Mouse (Mus musculus) MN1 (cell line): ENCODE measurements around the gene Gm27029.
"Not testable (repeated sequence)": the region's sequence is repeated elsewhere in the genome, so short reads cannot be mapped to it uniquely, and the experiment has no call there.

Experiments
- DNase-seq: peaks from one replicate; pipeline ENCODE4 v3.0.0-alpha.2; 2016; ENCODE audit warnings: low spot score

Gene Gm27029

GRCm38 (mm10) chr11:101455627-101456026 is 31.0 kb upstream of the Gm27029 start:
- no peak for DNase-seq

DNA sequence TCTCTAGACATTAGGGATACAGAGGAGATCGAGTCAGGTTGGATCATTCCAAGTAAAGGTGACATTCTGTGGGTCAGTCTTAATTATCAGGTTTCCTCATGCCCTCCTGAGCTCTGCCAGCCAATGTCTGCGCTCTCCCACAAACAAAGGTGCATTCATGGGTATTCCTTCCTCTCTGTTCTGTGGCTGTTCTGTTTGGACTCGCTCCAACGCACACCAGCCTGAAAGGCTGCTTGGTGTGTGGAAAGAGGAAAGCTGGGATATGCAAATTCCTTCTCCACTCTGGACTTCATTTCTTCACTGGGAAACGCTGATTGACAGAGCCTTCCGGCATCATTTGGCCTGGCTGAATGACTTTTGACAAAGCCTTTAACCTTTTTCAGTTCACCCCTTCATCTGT is 30.1 kb upstream of the Gm27029 start:
- no peak for DNase-seq

DNA sequence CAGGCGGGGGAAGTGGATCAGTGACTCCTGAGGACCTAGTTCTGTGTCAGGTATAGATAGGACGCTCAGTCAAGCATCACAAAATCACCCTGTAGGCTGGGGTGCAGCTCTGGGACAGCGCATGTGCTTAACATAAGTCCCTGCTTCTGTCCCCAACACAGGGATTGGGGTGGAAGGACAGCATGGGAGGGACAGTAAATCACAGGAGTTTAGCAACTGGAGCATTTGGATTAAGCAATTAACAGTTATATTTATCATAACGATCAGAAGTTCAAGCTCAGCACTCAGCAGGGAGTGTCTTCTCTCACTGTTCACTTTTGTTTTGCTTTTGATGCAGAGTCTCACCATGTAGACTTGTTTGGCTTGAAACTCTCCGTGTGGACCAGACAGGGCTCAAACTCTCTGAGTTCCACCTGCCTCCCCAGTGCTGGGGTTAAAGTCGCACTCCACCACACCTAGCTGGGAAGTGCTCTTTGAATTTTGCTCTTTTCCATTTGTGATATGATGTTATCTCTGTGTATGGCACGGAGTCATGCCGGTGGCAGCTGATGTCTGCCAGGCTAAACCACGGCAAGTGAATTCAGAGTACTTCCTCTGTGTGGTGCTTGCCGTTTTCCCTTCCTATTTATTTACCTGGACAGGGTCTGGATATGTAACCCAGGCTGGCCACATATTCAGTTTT is 27.6 kb upstream of the Gm27029 start:
- DNase-seq: no peak

DNA sequence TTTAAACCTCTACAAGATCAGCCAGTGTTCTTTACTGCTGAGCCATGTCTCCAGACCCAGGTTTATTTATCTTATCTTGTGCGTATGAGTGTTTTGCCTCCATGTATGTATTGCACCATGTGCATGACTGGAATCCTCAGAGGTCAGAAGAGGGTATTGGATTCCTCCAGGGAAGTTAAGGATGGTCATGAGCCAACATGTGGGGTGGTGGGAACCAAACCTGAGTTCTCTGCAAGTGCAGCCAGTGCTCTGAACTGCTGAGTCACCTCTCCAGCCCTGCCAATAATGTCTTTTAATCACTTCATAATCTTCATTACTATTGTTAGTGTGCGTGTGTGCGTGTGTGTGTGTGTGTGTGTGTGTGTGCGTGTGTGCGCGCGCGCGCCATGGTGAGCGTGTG is 26.9 kb upstream of the Gm27029 start:
- DNase-seq: no peak

DNA sequence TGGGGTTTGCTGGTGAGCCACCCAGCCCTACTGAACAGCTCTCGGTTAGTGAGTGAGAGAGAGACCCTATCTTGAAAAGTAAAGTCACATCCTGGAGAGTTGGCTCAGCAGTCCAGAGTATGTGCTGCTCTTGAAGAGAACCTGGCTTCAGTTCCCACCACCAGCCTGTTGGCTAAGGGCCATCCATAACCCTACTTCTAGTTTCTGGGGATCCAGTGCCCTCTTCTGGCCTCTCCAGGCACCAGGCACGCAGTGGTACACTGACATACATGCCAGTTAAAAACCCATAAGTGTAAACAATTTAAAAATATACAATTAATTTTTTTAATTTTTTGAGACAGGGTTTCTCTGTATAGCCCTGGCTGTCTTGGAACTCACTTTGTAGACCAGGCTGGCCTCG is 25.8 kb upstream of the Gm27029 start:
- DNase-seq: no peak

DNA sequence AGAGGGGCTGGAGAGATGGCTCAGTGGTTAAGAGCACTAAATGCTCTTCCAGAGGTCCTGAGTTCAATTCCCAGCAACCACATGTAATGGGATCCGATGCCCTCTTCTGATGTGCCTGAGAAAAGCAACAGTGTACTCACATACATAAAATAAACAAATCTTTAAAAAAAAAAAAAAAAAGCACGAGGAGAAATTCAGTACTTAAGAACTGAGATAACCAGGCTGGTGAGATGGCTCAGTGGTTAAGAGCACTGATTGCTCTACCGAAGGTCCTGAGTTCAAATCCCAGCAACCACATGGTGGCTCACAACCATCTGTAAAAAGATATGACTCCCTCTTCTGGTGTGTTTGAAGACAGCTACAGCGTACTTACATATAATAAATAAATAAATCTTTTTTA is 25.0 kb upstream of the Gm27029 start:
- DNase-seq: not testable (repeated sequence)

DNA sequence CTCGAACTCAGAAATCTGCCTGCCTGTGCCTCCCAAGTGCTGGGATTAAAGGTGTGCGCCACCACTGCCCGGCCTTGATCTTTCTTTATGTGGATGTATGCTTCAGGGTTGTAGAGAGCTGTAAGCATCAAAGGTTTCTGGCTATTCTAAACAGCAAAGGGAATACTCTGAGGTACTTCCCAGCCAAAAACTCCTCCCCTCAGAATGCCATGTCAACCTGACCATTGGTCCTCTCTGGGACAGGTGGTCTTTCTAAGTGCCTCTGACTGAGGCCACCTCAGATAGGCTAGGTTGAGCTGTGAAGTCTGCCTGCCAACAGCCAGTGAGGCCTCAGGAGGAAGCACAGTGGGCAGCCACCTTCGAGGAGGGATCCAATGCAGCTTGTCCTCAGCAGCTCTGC is 24.3 kb upstream of the Gm27029 start:
- no peak for DNase-seq

DNA sequence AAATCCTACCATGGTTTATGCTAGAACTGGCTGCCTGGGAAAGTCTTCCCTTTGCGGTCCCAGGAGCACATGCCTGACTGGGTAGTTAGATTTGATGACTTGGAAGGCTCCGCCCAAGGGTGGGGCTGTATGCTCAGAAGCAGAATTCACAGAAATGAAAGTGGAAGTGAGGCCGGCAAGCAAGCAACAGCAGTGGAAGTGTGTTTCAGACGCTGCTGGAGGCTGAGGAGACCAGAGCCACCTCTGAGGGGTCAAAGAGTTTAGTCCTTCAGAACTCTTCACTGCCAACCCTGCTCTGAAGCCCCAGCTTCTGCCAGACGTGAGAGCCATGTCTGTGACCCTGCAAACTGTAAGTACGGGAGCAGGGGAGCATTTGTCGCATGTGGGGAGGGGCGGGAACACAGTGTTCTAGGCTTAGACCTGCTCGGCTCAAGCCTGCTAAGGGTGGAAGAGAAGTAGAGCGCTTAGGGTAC is 23.7 kb upstream of the Gm27029 start, which contains the start of gene Ifi35:
Gene Ifi35, plus strand, starts transcription at position 134 of the 473 bp plus-strand sequence.
- peak; percentile 90 for DNase-seq

GRCm38 (mm10) chr11:101447786-101448185 is 23.2 kb upstream of the Gm27029 start:
- DNase-seq: no peak

- not testable (repeated sequence) for DNase-seq
Observed at GRCm38 (mm10) chr11:101446860-101447259, 22.3 kb upstream of the Gm27029 start.

GRCm38 (mm10) chr11:101446319-101446718 is 21.7 kb upstream of the Gm27029 start:
- no peak for DNase-seq

DNA sequence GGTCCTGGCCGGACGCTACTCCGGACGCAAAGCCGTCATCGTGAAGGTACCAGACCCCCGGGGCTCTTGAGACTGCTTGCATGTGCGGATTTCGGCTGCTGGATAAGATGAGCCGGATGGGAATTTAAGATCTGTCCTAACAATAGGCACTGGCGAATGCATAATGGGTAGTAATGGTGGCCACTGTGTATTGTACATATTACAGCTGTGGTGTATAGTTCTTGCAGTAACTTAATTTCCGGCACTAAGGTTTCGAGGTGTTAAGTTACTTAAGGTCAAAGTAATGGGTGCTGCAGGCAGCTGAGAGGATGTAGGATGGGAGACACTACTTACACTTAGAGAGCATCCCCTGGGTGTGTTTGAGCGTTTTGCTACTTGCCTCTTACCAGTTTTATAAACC is 18.2 kb upstream of the Gm27029 start:
- no peak for DNase-seq

GRCm38 (mm10) chr11:101442127-101442693 is 17.6 kb upstream of the Gm27029 start, which contains the start of gene Rpl27:
Gene Rpl27 (plus strand): TSS chr11:101442298.
- peak; percentile 98 for DNase-seq

DNA sequence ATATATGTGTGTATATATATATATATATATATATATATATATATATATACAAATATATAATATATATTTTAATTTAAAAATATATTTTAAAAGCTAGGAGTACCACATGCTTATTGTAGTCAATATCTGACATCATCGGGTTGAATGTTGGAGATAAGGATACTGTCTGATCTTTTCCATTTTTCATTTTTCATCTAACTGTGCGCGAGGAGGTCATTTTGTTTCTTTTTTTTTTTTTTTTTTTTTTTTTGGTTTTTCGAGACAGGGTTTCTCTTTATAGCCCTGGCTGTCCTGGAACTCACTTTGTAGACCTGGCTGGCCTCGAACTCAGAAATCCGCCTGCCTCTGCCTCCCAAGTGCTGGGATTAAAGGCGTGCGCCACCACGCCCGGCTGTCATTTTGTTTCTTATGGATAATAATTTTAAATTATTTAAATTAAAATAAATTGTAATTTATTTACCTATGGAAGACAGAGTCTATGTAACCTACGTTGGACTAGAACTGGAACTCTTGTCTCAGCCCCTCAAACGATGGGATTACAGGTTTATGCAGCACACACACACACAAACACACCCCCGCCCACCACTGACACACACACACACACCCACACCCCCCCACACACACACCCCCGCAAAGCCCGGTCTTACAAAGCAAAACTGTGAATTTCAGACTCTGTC is 17.0 kb upstream of the Gm27029 start:
- DNase-seq: not testable (repeated sequence)

- DNase-seq: not testable (repeated sequence)
Observed at GRCm38 (mm10) chr11:101438006-101438405, 13.4 kb upstream of the Gm27029 start.

DNA sequence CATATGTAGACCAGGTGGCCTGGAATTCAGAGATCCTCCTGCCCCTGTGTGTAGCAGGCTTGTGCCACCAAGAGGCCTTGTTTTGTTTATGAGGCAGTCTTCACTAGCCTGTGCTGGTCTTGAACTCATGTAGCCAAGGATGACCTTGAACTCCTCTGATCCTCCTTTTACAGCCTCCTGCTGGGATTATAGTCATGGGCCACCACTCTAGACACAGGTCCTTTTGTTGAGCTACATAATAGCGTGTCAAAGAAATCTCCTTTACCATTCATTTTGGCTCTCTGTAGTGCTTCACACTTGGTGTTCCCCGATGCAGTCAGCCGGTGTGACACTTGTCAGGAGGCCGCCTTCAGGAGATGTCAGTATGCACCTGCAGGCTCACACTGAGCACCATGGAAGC is 12.3 kb upstream of the Gm27029 start:
- DNase-seq: no peak

- DNase-seq: no peak
Observed at GRCm38 (mm10) chr11:101435831-101436230, 11.2 kb upstream of the Gm27029 start.

DNA sequence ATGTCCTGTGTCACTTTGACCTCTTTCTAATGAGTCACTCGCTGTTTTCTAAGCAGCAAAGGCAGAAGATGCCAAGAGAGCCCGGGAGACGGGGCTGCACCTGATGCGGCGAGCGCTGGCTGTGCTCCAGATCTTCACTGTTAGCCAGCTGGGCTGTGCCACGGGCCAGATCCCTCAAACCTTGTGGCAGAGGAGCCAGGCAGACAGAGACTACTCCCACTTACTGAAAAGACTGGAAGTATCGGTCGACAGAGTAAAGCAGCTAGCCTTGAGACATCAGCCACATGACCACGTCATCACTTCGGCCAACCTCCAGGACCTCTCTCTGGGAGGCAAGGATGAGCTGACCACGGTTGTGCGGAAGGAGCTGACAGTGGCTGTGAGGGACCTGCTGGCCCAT is 8.8 kb upstream of the Gm27029 start:
- peak; percentile 77 for DNase-seq

- DNase-seq: no peak
Observed at GRCm38 (mm10) chr11:101431327-101431726, 6.7 kb upstream of the Gm27029 start.

DNA sequence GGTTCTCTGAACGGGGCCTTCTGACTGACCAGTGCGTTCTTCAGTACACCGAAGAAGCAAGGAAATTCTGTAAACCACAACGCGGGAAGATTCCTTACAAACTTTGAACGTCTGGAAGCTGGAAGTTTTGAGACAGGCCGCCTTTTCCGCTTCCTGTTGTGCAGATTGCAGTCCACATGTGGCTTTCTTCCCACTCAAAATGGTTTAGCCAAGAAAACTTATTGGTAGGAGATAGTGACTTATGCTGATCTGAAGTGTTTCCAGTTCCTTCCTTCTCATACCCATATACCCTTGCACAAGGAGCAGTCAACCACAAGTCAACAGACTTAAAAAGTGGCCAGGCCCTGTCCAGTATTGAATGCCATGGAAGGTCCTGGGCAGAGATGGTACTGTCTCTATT is 1.6 kb upstream of the Gm27029 start:
- no peak for DNase-seq

DNA sequence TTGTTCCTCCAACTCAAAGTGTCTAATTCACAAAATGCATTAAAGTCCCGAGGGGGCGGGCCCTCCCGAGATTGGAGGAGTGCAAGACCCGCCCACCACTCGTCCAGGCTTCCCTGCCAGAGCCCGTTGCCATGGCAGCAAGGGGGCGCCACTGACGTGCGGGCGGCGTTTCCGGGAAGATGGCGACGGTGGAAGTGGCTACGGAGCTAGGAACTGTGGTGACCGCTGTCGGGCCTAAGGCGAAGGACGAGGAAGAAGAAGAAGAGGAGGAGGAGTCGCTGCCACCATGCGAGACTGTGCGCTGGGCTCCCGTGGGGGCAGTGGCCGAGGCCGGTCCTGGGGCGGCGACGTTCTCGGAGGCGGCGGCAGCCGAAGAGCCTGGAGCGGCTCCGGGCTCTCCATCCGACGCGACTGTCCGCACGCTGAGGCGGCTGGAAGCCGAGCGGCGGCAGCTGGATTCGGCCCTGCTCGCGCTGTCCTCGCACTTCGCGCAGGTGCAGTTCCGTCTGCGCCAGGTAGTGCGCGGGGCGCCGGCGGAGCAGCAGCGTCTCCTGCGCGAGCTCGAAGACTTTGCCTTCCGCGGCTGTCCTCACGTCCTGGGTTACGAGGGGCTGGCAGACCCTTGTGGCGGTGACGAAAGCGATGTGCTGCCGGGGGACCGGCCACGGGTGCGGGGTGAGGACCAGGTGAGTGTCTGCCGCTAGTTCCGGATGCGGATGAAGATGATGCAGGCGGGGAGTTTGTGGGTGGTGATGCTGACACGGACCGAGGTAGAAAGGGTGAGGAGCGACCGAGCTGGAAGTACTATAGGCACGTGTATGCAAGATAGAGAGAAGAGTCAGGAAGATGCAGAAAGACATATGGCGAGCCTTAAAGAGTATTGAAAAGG is 573 bp upstream of the Gm27029 start, which contains the start of the genes Rundc1 and Ptges3l:
Gene Rundc1, plus strand, starts transcription at position 161 of the 889 bp plus-strand sequence.
Gene Ptges3l, minus strand, starts transcription at position 409 of the 889 bp plus-strand sequence.
- DNase-seq: peak; percentile 96

GRCm38 (mm10) chr11:101420148-101420547 is 4.4 kb downstream of the Gm27029 start:
- DNase-seq: no peak
